Mouse (Mus musculus) heart, postnatal 25 days (tissue): Measurements from ENCODE around the gene Gng8. TPM values are rescaled to one million over a fixed set of nuclear protein-coding genes. Genes with fewer than 3 reads are reported as not detected.

Source experiments
- DNase-seq: peaks from one replicate; pipeline ENCODE4 v3.0.0; 2022; ENCODE audit warnings: low spot score
- intact Hi-C: fragments of 180-260 bp; cut with DNase I; formaldehyde crosslinking; loops from one replicate; pipeline ENCODE4 v1.15.1; 2025
- total RNA-seq, 2 experiments: library from RNA; stranded (reverse); gene quantifications; 2 replicates each; pipeline ENCODE4 v1.2.3; 2021

Gng8 gene
- total RNA-seq, 2 experiments from 2014 or later = 0.45 to 0.86 TPM

DNA sequence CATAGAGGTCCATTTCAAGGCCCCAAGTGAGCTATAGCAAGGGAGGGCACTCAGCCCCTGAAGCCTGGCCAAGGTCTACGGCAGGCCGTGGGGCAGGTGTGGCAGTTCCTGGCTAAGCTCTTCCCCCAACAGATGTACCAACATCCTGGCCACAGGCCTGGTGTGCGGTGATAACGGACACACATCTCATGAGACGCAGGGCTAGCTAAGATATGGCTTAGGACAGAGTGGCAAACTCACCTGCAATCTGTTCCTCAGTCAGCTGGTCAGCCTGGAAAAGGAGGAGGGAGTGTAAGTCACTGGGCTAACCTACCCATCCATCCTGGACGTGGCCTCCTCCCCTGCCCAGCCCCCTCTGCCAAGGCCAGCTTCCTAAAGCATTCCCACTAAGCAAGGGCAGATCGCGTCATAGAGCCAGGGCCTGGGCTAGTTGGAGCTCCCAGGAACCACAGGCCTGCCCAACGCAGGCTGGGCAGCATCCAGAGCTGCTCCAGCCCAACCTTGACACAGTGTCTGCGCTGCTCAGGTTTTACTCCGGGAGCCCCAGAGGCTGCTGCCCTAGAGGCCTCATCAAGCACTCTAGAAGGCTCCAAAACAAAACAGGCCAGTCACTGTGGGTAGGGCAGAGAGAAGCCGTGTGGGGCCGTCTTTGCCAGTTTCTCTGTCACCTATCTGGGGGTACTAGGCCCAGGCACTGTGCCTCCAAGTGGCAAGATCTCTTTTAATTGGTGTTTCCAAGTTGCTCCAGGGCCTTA lies 28.0 kb downstream of the Gng8 start:
- intact Hi-C loops = loop anchor here (5.0 kb wide), 1 partner anchor 177 kb away; no protein-coding TSS in a partner anchor

DNA sequence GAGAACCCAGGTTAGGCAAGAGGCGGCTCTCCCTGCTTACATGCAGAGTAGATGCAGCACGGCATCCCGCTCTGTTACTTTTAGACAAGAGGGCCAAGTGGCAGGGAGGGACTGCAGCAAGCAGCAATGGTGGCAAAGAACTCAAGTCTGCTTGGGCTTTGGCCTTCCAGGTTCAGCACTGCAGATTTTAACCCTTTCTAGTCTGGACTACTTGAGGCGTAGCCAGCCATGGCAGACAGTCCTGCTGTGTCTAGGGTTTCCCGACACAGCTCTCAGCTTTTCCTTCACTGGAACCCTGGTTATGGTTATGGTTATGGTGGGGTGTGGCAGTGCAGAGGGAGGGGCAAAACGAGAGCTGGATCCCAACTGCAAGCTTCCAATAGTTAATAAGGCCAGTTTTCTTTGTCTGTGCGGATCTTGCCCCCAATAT lies 28.6 kb downstream of the Gng8 start:
- intact Hi-C loops = loop anchor here (5.0 kb wide), 1 partner anchor 178 kb away; no protein-coding TSS in a partner anchor
- DNase-seq = no peak

More for the DNA sequence above, 28.0 kb downstream of the Gng8 start:
- DNase-seq = no peak

DNA sequence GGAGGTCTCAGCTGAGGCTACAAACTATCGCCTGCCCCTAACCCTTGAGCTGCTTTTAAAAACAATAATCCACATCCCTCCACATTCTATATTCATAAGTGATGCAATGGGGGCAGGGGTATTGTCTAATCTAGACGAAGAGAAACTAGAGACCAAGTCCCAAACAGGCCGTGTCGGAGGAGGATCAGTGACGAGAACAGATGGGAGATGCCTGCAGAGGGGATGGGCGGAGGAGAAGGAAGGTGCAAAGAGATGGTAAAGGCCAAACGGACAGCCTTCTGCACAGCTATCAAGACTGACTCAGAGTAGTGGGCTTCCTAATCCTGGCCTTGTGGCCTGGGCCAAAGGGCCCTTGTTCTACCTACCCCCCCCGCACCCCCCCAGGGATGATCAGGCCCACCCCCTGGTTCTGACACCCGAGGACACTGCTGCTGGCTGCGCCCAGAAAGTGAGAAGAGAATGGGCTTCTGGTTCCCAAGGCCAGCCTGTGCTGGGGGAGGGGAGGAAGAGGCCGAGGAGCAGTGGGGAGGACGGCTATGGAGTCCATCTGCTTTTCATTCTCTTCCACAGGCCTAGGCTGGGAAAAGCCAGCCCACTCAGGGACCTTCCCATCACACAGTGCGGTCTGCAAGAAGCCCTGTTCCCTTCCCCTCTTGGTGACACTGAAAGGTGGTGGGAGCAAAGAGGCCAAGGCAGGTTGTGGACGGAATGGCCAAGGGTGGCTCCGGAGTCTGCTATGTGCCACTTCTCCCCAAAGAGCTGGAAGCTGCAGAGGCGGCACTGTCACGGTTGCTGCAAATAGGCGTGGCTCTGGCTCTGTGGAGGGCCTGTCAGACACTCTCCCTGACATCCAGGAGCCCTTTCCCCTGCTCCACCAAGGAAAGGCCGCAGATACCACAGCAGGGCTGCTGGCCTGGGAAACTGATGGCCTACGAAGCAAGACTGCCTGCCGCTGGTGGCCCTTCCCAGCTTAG lies 29.5 kb downstream of the Gng8 start:
- intact Hi-C loops = loop anchor here (5.0 kb wide), 1 partner anchor 179 kb away; no protein-coding TSS in a partner anchor
- no peak for DNase-seq

DNA sequence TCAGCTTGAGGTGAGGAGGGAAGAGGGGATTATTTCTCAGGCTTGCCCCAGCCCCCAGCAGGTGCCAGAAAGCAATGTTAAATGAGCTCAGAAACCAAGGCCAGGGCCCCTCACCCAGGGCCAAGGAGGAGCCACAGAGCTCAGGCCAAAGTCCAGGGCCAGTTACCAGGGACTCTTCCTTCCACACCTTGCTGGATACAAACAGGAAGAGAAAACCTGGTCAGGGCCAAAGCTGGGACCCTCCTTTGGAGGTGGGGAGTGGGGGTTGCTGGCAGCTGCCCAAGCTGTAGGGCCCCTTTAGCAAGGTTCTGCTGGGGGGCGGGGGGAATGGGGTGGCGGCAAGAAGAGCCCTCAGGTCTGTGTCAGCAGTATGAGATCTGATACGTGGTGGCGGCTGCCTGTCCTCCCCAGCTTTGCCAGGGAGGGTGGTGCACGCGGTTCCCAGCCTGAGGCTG lies 30.3 kb downstream of the Gng8 start:
- DNase-seq = no peak
- intact Hi-C loops = loop anchor here (2.0 to 5.0 kb wide), 2 partner anchors 105 to 180 kb away; partner anchors contain the start of gene Fkrp

DNA sequence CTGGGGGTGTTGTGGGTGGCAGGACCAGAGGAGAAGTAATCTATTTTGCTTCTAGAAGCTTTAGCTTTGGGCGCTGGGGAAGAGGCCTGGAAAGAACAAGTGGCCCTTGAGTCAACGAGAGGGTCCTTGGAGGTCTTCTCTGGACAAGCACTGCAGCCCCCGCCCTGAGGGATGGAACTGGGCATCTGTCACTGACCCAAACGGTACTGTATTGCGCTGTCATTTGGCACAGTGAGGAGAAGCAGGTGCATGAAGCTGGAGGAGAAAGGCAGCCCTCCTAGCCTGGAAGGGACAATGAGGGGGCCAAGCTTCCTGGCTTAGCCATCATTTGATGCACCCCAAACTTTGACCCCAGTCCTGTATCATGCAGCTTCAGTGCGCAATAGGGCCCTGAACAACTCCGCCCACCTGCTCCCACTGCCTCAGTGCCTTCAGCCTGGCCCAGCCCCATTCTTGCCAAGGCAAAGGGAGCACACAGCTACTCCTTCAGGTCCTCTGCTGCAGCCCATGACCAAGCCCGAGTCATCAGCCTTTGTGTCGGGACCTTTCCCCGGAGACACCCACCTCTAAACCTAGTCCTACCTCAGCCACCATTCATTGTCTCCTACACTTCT lies 30.9 kb downstream of the Gng8 start:
- intact Hi-C loops = loop anchor here (2.0 to 5.0 kb wide), 2 partner anchors 106 to 180 kb away; partner anchors contain the start of gene Fkrp
- no peak for DNase-seq

DNA sequence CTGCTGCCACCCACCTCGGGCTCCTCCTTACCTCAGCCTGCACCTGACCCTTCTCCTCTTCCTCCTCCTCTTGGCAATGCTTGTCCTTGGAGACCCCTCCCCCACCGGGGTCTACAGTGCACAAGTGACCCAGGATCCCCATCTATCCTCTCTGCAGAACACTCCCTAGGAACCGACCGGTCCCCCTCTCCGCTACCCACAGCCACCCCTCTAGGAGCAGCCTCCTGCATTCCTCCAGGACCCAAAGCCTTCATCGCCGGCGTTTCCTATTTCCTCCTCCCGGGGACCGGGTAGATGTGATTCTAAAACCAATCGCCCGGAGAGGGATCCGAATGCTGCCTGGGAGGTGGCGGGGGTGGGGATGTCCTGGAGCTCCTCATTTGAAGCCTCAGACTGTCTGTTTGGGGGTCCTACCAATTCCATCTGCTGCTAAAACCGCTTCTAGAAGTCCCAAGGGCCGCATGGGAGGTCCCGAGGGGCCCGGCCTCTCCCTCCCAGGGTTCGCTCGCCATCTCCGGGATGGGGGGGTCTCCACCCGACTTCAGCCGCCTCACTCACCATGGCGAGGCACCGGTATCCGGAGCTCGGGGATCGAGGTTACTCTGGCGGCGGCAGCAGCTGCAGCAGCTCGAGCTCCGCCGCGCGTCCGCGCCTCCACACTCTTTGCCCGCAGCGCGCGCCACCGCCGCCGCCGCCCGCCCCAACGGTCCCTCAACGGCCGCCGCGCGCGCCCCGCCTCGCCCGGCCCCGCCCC lies 31.9 kb downstream of the Gng8 start:
- DNase-seq = no peak
- intact Hi-C loops = loop anchor here (2.0 to 5.0 kb wide), 3 partner anchors 107 to 181 kb away; partner anchors contain the start of gene Fkrp

DNA sequence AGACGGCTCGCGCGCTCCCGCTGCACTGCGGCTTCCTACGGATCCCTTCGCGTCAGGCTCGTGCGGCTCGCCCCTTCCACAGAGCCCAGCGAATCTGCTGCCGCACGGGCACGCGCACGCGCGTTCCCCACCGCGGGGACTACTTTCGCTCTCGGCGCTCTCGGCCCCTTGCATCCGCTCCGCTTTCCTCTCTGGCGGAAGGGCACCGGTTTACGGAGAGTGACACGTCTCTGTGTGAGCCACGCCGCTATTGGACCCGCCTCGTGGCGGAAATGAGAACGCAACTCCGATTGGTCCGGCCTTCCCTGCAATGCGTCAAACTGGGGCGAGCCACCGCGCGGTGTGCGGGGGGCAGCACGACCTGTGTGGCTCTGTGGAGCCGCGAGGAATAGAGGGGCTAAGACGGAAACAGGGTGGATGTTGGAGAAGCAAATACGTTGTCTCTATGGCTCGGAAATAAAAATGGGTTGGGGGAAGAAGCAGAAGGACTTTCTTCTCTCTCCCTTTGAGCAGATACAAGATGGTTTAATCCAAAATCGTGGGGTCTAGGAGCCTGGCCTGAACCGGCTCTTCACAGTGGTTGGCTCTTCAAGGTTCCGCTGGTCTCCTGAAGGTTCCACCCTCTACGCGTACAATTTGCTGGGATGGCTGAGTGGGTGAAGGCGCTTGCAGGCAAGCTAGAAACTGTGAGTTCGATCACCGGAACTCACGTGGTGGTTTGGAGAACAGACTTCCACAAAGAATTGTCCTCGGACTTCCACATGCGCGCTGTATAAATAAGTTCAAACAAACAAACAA lies 32.6 kb downstream of the Gng8 start, which contains the start of gene Calm3:
Gene Calm3, minus strand, starts transcription at position 78 of the 798 bp plus-strand sequence.
- intact Hi-C loops = loop anchor here (2.0 to 5.0 kb wide), 2 partner anchors 137 to 182 kb away; no protein-coding TSS in a partner anchor
- peak; percentile 100 for DNase-seq

DNA sequence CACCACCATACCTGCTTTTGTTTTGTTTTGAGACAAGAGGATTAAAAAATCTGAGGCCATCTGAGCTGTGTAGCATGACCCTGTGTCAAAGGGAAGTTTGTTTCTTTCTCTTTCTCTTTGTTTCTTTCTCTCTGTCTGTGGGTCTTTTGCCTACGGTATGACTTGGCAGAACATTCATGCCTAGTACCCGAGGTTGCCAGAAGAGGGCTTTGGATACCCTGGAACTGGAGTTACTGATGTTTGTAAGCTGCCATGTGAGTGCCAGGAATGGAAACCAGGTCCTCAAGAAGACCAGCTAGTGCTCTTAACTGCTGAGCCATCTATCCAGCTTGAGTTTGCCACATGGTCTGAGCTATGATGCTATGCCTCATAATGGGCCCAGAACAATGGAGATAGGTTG lies 36.8 kb downstream of the Gng8 start:
- no peak for DNase-seq
- intact Hi-C loops = no loop called here

DNA sequence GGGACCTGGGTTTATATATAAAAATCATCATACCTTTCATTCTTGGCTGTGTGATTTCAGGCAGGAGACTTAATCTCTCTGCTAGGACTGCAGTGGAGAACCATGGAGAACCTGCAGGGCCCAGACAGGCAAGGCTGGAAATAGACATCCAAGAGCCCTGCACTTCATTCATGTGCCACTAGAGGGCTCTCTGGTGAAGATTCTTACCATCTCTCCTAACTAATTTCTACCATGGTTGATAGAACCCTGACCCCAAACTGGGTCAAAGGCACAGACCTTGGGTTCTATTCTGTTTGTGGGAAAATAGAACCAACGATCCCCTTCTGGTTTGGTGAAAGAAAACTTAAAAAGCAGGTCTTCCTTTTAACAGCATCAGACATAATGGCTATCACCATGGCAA lies 39.3 kb downstream of the Gng8 start:
- intact Hi-C loops = no loop called here
- DNase-seq = no peak

DNA sequence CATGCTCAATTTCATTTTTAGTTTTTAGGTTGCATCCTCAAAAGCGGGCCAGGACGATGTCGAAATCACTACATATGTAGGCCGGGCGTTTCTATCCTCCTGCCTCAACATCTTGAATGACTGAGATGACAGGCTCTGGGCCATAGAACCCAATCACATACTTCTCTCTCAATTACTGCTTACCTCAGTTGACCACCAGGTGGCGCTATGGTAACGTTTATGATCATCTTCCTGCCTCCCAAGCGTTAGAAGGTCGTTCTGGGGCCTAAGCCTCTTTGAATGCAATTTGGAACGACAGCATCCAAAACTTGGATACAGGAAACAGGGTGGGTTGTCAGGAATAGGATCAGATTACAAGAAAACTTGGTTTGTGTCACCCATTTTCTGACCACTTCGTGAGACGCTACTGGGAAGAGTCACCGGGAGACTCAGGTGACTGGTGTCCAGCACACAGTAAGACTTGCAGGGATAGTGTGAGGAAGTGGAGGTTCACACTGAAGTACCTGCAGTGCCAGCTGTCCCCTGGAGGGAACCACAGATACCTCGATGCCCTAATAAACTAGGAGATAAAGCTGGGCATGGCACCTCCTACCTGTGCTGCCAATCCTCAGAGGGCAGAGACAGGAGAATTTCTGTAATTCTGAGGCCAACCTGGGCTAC lies 40.5 kb downstream of the Gng8 start:
- intact Hi-C loops = loop anchor here (1.0 to 2.0 kb wide), 3 partner anchors 18 to 135 kb away; no protein-coding TSS in a partner anchor
- no peak for DNase-seq

DNA sequence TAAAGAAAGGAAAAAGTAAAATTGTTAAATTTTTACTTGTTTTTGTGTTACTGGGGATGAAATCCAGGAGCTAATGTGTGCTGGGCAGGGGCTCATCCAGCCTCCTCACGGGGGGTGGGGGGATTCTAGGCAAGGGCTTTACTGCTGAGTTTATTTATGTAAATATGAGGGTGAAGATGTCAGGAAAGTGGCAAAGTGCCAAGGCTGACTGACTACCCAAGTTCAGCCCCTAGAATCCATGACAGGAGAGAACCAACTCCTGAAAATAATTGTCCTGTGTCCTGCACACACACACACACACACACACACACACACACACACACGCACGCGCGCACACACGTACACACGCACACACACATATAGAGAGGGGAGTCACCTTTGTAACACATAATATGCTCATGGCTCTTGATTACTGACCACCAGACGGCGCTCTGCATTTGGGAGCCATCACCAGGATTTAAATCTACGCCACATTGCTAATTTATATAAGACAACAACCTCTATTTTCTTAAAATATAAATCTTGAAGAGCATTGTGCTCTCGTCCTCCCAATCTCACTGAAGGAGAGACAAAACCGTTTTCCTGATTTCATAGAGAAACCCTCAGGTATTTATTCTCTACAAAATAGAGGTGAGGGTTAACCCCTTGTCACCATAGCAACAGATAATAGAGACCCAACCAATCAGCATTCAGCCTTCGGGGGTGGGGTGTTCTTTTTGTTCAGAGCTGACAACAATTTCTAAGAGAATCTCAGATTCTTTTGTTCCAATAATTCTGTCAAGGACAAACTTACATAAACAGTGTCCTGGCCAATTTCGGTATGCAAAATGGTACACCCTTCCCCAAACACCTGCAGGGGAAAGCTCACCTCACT lies 41.4 kb downstream of the Gng8 start:
- intact Hi-C loops = loop anchor here (1.0 to 2.0 kb wide), 3 partner anchors 17 to 134 kb away; no protein-coding TSS in a partner anchor
- DNase-seq = no peak

DNA sequence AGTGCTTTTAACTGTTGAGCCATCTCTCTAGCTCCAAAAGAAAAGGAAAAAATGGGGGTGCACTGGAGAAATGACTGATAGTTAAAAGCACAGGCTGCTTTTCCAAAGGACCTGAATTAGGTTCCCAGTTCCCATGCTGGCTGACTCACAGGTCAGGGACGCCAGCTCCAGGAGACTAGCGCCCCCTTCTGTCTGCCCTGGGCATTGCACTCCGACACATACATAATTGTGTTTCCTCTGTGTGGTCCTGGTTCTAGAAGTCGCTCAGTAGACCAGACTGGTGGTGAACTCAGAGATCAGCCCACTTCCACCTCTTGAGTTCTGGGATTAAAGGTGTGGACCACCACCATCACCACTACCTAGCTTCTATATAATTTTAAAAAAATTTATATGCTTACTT lies 45.7 kb downstream of the Gng8 start:
- DNase-seq = no peak
- intact Hi-C loops = no loop called here

DNA sequence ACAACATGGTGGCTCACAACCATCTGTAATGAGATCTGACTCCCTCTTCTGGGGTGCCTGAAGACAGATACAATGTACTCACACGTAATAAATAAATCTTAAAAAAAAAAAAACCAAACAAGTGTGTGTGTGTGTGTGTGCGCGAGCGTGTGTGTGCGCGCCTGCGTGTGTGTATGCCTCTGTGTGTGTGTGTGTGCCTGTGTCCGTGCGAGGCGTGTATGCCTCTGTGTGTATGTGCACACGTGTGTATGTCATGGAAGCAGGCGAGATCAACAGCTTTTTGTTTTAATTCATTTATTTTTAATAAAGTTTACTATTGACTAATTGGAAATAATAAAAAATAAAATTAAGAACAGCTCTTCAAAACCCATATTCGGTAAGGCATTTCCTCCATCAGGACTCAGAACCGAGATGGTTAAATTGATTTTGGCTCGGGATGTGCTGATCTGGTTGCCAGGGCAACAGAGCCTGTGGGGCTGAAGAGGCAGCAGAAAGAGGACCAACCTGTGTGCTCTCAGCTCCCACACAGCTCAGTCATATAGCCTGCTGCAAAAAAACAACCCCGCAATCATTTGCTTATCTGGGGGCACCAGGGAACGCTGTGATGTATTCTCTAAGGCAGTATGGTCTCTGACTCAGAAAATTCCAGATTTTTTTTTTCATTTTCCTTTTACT lies 46.7 kb downstream of the Gng8 start:
- no peak for DNase-seq
- intact Hi-C loops = no loop called here

DNA sequence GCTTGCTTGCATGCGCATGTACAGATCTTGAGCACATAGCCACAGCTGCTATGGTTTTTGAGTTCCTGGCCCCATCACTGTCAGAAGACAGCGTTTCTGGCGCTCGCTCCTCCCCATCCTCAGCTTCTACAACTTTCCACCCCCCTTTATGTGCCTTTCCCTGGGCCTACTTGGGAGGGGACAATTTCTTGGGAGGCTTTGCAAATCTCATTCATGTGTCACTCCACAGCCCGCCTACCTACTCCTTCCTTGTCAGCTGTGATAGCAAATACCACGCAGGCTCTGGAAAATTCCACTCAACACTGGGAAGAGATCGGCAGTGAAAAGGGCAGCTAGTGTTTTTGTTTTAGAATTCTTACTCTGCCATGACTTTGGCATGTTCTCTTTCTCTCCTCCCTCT lies 48.7 kb downstream of the Gng8 start:
- DNase-seq = no peak
- intact Hi-C loops = no loop called here

DNA sequence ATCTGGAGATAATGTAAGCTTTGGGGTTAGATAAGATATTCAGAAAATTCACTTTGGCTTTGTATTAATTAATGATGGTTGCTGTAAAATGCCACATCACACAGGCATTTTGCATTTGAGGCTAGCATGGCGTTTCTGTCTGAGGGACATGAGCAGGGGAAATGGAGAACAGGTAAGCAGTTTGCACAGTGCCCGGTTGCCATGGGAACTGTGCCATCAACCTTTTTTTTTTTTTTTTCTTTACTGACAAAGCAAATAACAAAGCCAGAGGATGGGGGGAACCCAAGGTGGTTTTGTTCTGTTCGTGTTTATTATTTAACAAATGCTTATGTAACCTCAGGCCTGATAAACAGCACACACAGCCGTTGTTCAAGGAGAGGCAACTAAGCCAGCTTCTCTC lies 51.3 kb downstream of the Gng8 start:
- intact Hi-C loops = no loop called here
- DNase-seq = no peak
